Mouse (Mus musculus): ENCODE measurements around the gene Rasa4. TPM values are rescaled to one million over a fixed set of nuclear protein-coding genes. Genes with fewer than 3 reads are reported as not detected.
"Not testable (repeated sequence)": the region's sequence is repeated elsewhere in the genome, so short reads cannot be mapped to it uniquely, and the experiment has no call there.

Gene Rasa4
- total RNA-seq, 2 experiments from 2014 or later, result 5.5 to 6.3 TPM

- peak in 1 of 2 experiments; percentile 34 for DNase-seq
- intact Hi-C loops (cut with DNase I), result no loop called here
Measured at GRCm38 (mm10) chr5:136104511-136104910, 20.8 kb downstream of the Rasa4 start.

- no peak for DNase-seq
- intact Hi-C loops (cut with DNase I), result no loop called here
Measured at GRCm38 (mm10) chr5:136108486-136108885, 24.8 kb downstream of the Rasa4 start.

DNA sequence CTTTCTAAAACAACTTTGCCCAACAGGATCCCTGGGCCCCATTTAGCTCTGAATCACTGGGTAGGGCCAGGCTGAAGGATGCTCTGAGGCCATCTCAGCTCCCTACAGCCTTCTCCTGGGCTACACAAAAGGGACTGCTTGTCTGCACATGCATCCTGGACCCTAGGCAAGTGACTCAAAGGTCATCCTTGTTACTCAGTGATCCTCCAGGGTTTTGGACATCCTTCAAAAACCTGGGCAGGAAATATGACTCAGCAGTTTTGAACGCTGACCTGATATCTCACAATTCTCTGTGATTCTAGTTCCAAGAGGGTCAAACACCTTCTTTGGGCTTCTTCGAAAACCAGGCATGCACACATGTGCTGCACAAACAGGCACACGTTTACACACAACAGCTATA lies 25.3 kb downstream of the Rasa4 start:
- no peak for DNase-seq
- intact Hi-C loops (cut with DNase I), result no loop called here

DNA sequence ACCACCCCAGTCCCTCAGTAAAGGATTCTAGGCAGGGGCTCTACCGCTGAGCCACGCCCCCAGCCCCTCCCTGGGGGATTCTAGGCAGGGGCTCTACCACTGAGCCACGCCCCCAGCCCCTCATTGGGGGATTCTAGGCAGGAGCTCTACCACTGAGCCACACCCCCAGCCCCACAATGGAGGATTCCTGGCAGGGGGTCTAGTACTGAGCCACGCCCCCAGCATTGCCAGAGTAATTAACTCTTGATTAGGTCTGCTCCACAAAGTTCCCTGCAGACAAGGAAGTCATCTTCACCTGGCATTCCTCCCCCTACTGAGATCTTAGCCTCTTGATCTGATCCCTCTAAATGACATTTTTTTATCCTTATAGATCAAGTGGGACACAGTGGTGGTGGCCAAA lies 29.8 kb downstream of the Rasa4 start:
- DNase-seq; intact Hi-C loops (cut with DNase I): not testable (repeated sequence)

- DNase-seq, result peak; percentile 97 to 98
- intact Hi-C loops (cut with DNase I), result loop anchor here (5.0 kb wide), 1 partner anchor 71 kb away; no protein-coding TSS in a partner anchor
Measured at GRCm38 (mm10) chr5:136115891-136116783, 32.4 kb downstream of the Rasa4 start, which contains the start of gene Polr2j. Gene Polr2j (plus strand): TSS chr5:136116631.

DNA sequence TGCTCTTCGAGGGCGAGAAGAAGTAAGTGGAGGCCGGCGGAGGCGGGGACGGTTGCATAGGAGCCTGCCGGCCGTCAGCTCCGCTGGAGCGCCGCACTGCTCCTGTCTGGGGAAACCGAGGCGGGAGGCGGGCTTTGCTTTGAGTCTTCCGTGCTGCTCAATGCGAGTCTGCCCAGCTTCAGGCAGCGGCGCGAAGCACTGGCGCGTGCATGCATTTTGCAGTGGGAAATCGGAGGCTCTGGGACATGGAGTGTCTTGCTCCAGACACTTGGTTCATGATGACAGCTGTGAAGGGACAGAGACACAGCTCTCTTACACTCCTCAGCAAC lies 33.0 kb downstream of the Rasa4 start:
- intact Hi-C loops (cut with DNase I), result loop anchor here (1.0 to 5.0 kb wide), 2 partner anchors 19 to 71 kb away; no protein-coding TSS in a partner anchor
- no peak for DNase-seq

GRCm38 (mm10) chr5:136122165-136122564 lies 38.4 kb downstream of the Rasa4 start:
- intact Hi-C loops (cut with DNase I), result no loop called here
- DNase-seq, result no peak

DNA sequence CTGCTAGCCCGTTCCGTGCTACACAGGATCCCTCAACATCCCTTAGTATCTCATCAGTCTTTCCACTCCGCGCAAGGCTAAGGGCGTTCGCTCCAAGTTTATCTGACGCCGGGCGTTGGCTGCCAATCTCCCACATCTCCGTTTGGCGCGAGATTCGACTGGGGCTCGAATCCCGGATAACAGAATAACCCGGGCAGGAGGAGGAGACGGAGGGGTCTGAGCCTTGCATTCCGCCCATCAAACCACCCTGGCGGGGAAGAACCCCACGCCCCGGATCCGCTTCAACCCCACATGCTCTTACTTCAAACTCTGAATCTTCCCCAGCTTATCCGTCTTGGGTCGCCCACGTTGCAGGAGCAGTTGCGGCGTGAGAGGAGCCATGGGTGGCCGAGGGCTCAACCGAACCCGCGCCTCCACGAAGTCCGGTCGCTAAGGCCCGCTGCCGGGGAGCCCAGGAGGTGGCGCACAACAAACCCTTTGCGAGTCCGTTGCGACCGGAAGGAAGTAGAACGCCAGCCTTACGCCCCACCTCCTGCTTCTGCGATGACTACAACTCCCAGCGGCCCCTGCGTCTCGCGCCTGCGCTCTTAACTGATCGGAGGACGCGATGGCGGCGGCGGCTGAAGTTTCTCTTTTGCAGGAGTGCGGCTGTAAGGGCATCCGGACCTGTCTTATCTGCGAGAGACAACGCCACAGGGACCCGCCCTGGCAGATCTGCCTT lies 52.0 kb downstream of the Rasa4 start, which contains the start of the genes Lrwd1 and Alkbh4:
Gene Lrwd1 (minus strand): TSS at position 504 of the 721 bp plus-strand sequence.
Gene Alkbh4 (plus strand): TSS at position 576 of the 721 bp plus-strand sequence.
- intact Hi-C loops (cut with DNase I), result loop anchor here (1.0 kb wide), 2 partner anchors 18 to 51 kb away; no protein-coding TSS in a partner anchor
- peak; percentile 98 for DNase-seq

DNA sequence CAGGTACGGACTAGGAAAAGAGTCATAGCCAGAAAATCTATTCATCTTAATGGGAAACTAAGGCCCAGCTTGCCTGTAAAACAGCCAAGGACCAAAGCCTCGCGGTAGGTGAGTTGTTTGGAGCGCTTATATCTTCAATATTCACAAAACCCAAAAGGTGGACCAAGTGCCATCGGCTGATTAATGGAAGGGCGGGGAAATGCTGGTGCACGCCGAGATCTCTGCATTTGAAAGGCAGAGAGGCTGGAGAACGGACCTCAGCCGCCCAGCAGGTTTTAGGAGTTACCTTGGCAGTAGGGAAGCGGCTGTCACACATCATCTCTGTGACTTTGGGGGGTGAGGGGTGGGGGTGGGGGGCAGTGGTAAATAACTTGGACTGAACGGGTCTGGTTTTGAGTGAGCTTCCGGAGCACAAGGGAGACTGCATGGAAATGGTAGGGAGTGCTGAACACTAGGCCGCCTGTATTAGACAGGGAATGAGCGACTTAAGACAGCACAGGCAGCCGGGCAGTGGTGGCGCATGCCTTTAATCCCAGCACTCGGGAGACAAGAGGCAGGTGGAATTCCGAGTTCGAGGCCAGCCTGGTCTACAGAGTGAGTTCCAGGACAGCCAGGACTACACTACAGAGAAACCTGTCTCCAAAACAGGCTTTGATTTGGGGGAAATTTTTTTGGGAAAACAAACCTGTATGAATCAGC lies 52.7 kb downstream of the Rasa4 start:
- intact Hi-C loops (cut with DNase I), result loop anchor here (1.0 kb wide), 1 partner anchor 50 kb away; no protein-coding TSS in a partner anchor
- no peak for DNase-seq

- intact Hi-C loops (cut with DNase I), result no loop called here
Measured at GRCm38 (mm10) chr5:136137658-136138274, 54.0 kb downstream of the Rasa4 start.

GRCm38 (mm10) chr5:136139393-136139792 lies 55.7 kb downstream of the Rasa4 start:
- intact Hi-C loops (cut with DNase I), result no loop called here
- DNase-seq, result no peak

More at GRCm38 (mm10) chr5:136137658-136138274, 54.0 kb downstream of the Rasa4 start:
- peak in 1 of 2 experiments; percentile 64 for DNase-seq

GRCm38 (mm10) chr5:136140057-136140482 lies 56.4 kb downstream of the Rasa4 start:
- intact Hi-C loops (cut with DNase I), result no loop called here

GRCm38 (mm10) chr5:136142746-136143145 lies 59.0 kb downstream of the Rasa4 start:
- no peak for DNase-seq
- intact Hi-C loops (cut with DNase I), result no loop called here

More at GRCm38 (mm10) chr5:136140057-136140482, 56.4 kb downstream of the Rasa4 start:
- DNase-seq, result peak in 1 of 2 experiments; percentile 36

- DNase-seq, result no peak
- intact Hi-C loops (cut with DNase I), result no loop called here
Measured at GRCm38 (mm10) chr5:136143161-136143755, 59.5 kb downstream of the Rasa4 start.

- intact Hi-C loops (cut with DNase I), result no loop called here
- DNase-seq, result peak; percentile 56 to 66
Measured at GRCm38 (mm10) chr5:136144606-136145430, 61.1 kb downstream of the Rasa4 start.

DNA sequence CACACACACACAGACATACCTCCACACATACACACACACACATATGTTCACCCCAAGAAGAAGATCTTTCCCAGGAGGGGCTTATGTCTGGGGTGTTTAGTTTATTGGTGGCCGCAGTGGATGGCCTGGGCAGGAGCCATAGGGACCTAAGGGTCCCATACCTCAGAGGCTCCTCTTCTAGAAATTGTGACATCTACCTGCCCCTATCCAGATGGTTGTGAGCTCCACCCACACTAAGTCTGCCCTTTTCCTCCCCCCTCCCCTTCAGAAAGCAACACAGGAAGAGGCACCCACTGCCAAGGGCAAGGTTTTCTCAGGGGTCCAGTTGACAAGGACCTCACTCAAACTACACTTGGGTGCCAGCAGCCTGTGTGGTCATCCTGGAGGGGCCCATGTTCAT lies 63.2 kb downstream of the Rasa4 start:
- intact Hi-C loops (cut with DNase I), result no loop called here
- no peak for DNase-seq

GRCm38 (mm10) chr5:136147704-136148103 lies 64.0 kb downstream of the Rasa4 start:
- no peak for DNase-seq
- intact Hi-C loops (cut with DNase I), result no loop called here

DNA sequence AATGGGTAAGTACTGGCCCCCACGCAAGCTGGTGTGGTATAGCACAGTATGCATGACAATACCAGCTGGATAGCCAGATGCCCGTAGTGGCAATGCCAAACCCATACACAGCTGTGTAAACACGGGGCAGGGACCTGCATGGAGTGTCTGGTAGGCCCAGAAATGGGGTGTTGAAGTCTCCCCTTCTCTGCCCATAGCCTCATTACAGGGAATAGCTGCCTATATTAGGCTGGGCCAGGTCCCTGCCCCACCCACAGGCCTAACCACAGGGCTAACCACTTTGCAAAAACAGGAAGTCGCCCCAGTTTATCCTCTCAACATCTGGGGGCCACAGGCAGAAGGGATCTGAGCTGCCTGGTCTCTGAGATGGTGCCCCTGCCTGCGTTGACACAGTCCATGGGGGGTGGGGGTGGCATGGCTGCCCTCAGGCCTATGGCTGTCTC lies 65.4 kb downstream of the Rasa4 start:
- DNase-seq; intact Hi-C loops (cut with DNase I): not testable (repeated sequence)

DNA sequence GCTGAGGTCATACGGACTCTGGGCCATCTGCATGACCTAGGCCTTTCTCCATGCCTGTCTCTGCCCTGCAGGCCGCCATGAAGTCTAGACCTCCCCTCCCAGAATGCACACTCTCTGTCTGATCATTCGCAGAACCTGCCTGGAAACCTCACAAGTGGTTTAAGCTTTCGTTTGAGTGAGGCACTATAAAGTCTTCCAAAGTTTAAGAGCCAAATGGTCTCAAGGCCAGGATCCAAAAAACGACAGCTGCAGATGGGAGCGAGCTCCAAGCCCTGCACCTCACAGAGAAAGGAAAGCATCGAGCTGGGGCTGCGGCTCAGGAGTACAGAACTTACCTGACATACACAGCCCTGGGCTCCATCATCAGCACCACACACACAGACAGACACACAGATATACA lies 68.6 kb downstream of the Rasa4 start:
- DNase-seq, result peak; percentile 67 to 70
- intact Hi-C loops (cut with DNase I), result no loop called here
